Mouse (Mus musculus): ENCODE results near the gene Rps6kb1.

GRCm38 (mm10) chr11:86484910-86485510 lies 59.6 kb downstream of the Rps6kb1 start:
- TF ChIP-seq POLR2A (IDR thresholded peaks at IDR 0.05; ENCODE audit: extremely low read depth, insufficient read depth, low read length) (no peak), CTCF (IDR thresholded peaks at IDR 0.05; ENCODE audit: extremely low read depth, insufficient read depth, low read length) (no peak)

All from cortical plate, adult 2 months (tissue).